In genomic region chr12:67272329-67272728, GRCm38 (mm10) we compare ENCODE assay signal across 34 mouse cellular contexts. TPM values are rescaled to one million over a fixed set of nuclear protein-coding genes. Genes with fewer than 3 reads are reported as not detected.
DNase-seq lines count a peak whose midpoint lies in the region; ATAC-seq and TF ChIP-seq lines count a peak whose summit lies in the region.
"Had no signal": no experiment of that assay in that cellular context is flagged by ENCODE, and none has a peak within 500 bp of the region (broad histone marks: within the 10 kb centered on the region; RNA-seq: fewer than 3 reads in every experiment).

No protein-coding gene starts in this region.

- WGBS in cerebellum, adult 2 months: 69% methylated on average over 1 of the region's 1 CpGs
- WGBS in hindbrain, postnatal 0 days: 76% methylated on average over 1 of the region's 1 CpGs
- WGBS in hindbrain, embryonic 14.5 days: 72% methylated on average over 1 of the region's 1 CpGs
- WGBS in midbrain, postnatal 0 days: 75% methylated on average over 1 of the region's 1 CpGs
- WGBS in midbrain, embryonic 15.5 days: 47% methylated on average over 1 of the region's 1 CpGs

- no peaks in the 10 kb centered on the region for H3K9me3 ChIP-seq in hindbrain, postnatal 0 days (ENCODE audit: low read length)
- no peaks in the 10 kb centered on the region for H3K9me3 ChIP-seq in hindbrain, embryonic 14.5 days (ENCODE audit: control insufficient read depth, low read length)
- H3K9me3 ChIP-seq in midbrain, postnatal 0 days (ENCODE audit: low read length): no peaks in the 10 kb centered on the region
- no peaks in the 10 kb centered on the region for H3K9me3 ChIP-seq in midbrain, embryonic 15.5 days
- H3K9me3 ChIP-seq: embryonic facial prominence, embryonic 12.5 days; heart, embryonic 13.5 days; limb, embryonic 12.5 days; liver, embryonic 15.5 days; neural tube, embryonic 15.5 days had no signal

- H3K4me3 ChIP-seq in cerebellum, adult 2 months (replicated peaks; ENCODE audit: insufficient read depth, low read depth, low read length): no peak overlapping the region
- H3K4me3 ChIP-seq in hindbrain, postnatal 0 days (ENCODE audit: low read length): no peak overlapping the region
- no peak overlapping the region for H3K4me3 ChIP-seq in hindbrain, embryonic 14.5 days (replicated peaks; ENCODE audit: low read length)
- no peak overlapping the region for H3K4me3 ChIP-seq in midbrain, postnatal 0 days (ENCODE audit: low read depth, low read length)
- H3K4me3 ChIP-seq in midbrain, embryonic 15.5 days: no peak overlapping the region
- H3K4me3 ChIP-seq: embryonic facial prominence, embryonic 12.5 days; heart, embryonic 13.5 days; limb, embryonic 12.5 days; liver, embryonic 15.5 days; neural tube, embryonic 15.5 days had no signal

- no peak overlapping the region for H3K27ac ChIP-seq in cerebellum, adult 2 months (ENCODE audit: insufficient read depth, low read length)
- H3K27ac ChIP-seq in hindbrain, postnatal 0 days: no peak overlapping the region
- no peak overlapping the region for H3K27ac ChIP-seq in hindbrain, embryonic 14.5 days
- no peak overlapping the region for H3K27ac ChIP-seq in midbrain, postnatal 0 days (ENCODE audit: low read depth, low read length)
- H3K27ac ChIP-seq in midbrain, embryonic 15.5 days: no peak overlapping the region
- H3K27ac ChIP-seq: embryonic facial prominence, embryonic 12.5 days; heart, embryonic 13.5 days; kidney, postnatal 0 days; limb, embryonic 12.5 days; liver, embryonic 15.5 days; neural tube, embryonic 15.5 days had no signal

- no peaks in the 10 kb centered on the region for H3K36me3 ChIP-seq in hindbrain, postnatal 0 days (ENCODE audit: insufficient read depth, low read length)
- H3K36me3 ChIP-seq in hindbrain, embryonic 14.5 days (replicated peaks; ENCODE audit: control insufficient read depth, insufficient read depth): no peaks in the 10 kb centered on the region
- no peaks in the 10 kb centered on the region for H3K36me3 ChIP-seq in midbrain, postnatal 0 days (ENCODE audit: insufficient read depth, low read length)
- no peaks in the 10 kb centered on the region for H3K36me3 ChIP-seq in midbrain, embryonic 15.5 days (replicated peaks)
- H3K36me3 ChIP-seq: embryonic facial prominence, embryonic 12.5 days; heart, embryonic 13.5 days; limb, embryonic 12.5 days; liver, embryonic 15.5 days; neural tube, embryonic 15.5 days had no signal

- DNase-seq in cerebellum, postnatal 10 days: peak; percentile 1
- no peak for DNase-seq in cerebellum, adult 2 months
- peak; percentile 9 for DNase-seq in hindbrain, postnatal 0 days (ENCODE audit: low spot score)
- no peak for DNase-seq in hindbrain, embryonic 14.5 days (ENCODE audit: low spot score)
- peak; percentile 7 for DNase-seq in midbrain, postnatal 0 days (ENCODE audit: low spot score)
- peak; percentile 11 for DNase-seq in retina, postnatal 1 day
- no peak for DNase-seq in neural tube, embryonic 10.5 days (ENCODE audit: extremely low spot score, low spot score)
- DNase-seq: adrenal gland, postnatal 14 days; cerebellum, adult 18-20 months; cerebellum, postnatal 25 days; gastrocnemius, postnatal 10 days; heart, postnatal 10 days; kidney, adult 8-10 months; kidney, postnatal 4 days; layer of hippocampus, adult 9-11 months; lung, embryonic 14.5 days; lung, postnatal 14 days; right cerebral cortex, adult 18-20 months; spleen, adult 18-20 months; thymus, postnatal 14 days had no signal

- no peak for TF ChIP-seq POLR2A in cerebellum, adult 2 months (IDR thresholded peaks at IDR 0.05; ENCODE audit: borderline replicate concordance, insufficient read depth, low read length)

- no peak for TF ChIP-seq CTCF in cerebellum, adult 2 months (IDR thresholded peaks at IDR 0.05; ENCODE audit: borderline replicate concordance, insufficient read depth, low read depth, low read length)
- TF ChIP-seq CTCF in hindbrain, postnatal 0 days (IDR thresholded peaks at IDR 0.05; ENCODE audit: low read depth): no peak
- no peak for TF ChIP-seq CTCF in midbrain, postnatal 0 days (IDR thresholded peaks at IDR 0.05)

- H3K4me1 ChIP-seq in cerebellum, adult 2 months (ENCODE audit: control insufficient read depth, insufficient read depth, low read length): no peaks in the 10 kb centered on the region
- H3K4me1 ChIP-seq in hindbrain, postnatal 0 days (ENCODE audit: insufficient read depth, low read length): no peaks in the 10 kb centered on the region
- H3K4me1 ChIP-seq in hindbrain, embryonic 14.5 days (replicated peaks; ENCODE audit: control insufficient read depth, insufficient read depth, low read length): no peaks in the 10 kb centered on the region
- no peaks in the 10 kb centered on the region for H3K4me1 ChIP-seq in midbrain, postnatal 0 days (ENCODE audit: insufficient read depth, low read length)
- no peaks in the 10 kb centered on the region for H3K4me1 ChIP-seq in midbrain, embryonic 15.5 days
- H3K4me1 ChIP-seq: embryonic facial prominence, embryonic 12.5 days; heart, embryonic 13.5 days; limb, embryonic 12.5 days; liver, embryonic 15.5 days; neural tube, embryonic 15.5 days had no signal

- ATAC-seq in hindbrain, postnatal 0 days: no peak
- no peak for ATAC-seq in hindbrain, embryonic 14.5 days (ENCODE audit: low FRiP score)
- ATAC-seq in midbrain, postnatal 0 days (ENCODE audit: low FRiP score): no peak
- no peak for ATAC-seq in midbrain, embryonic 15.5 days (replicated peaks)
- ATAC-seq: intestine, embryonic 16.5 days had no signal

- H3K4me2 ChIP-seq in hindbrain, postnatal 0 days (ENCODE audit: low read depth, low read length): no peak overlapping the region
- no peak overlapping the region for H3K4me2 ChIP-seq in hindbrain, embryonic 14.5 days (replicated peaks)
- no peak overlapping the region for H3K4me2 ChIP-seq in midbrain, postnatal 0 days (ENCODE audit: low read depth, low read length, poor library complexity, severe bottlenecking)
- H3K4me2 ChIP-seq in midbrain, embryonic 15.5 days: no peak overlapping the region
- H3K4me2 ChIP-seq: embryonic facial prominence, embryonic 12.5 days; heart, embryonic 13.5 days; limb, embryonic 12.5 days; liver, embryonic 15.5 days; lung, embryonic 14.5 days; neural tube, embryonic 15.5 days had no signal

- H3K9ac ChIP-seq in hindbrain, postnatal 0 days (replicated peaks; ENCODE audit: low read length): no peak overlapping the region
- H3K9ac ChIP-seq in hindbrain, embryonic 14.5 days: no peak overlapping the region
- H3K9ac ChIP-seq in midbrain, postnatal 0 days (replicated peaks; ENCODE audit: low read length, poor library complexity, severe bottlenecking): no peak overlapping the region
- no peak overlapping the region for H3K9ac ChIP-seq in midbrain, embryonic 15.5 days
- H3K9ac ChIP-seq: embryonic facial prominence, embryonic 12.5 days; heart, embryonic 13.5 days; limb, embryonic 12.5 days; liver, embryonic 15.5 days; lung, embryonic 14.5 days; neural tube, embryonic 15.5 days had no signal

- H3K27me3 ChIP-seq in cerebellum, adult 2 months (ENCODE audit: control insufficient read depth, insufficient read depth, low read length): no peaks in the 10 kb centered on the region
- no peaks in the 10 kb centered on the region for H3K27me3 ChIP-seq in hindbrain, postnatal 0 days (ENCODE audit: insufficient read depth, low read length)
- H3K27me3 ChIP-seq in hindbrain, embryonic 14.5 days (ENCODE audit: control insufficient read depth, insufficient read depth, low read length): no peaks in the 10 kb centered on the region
- H3K27me3 ChIP-seq in midbrain, postnatal 0 days (ENCODE audit: insufficient read depth, low read length): no peaks in the 10 kb centered on the region
- H3K27me3 ChIP-seq in midbrain, embryonic 15.5 days (replicated peaks): no peaks in the 10 kb centered on the region
- H3K27me3 ChIP-seq: CH12.LX; embryonic facial prominence, embryonic 12.5 days; heart, embryonic 13.5 days; limb, embryonic 12.5 days; liver, embryonic 15.5 days; neural tube, embryonic 15.5 days had no signal

RNA-seq across cellular contexts. Expression of gene Mdga2, which starts 50.0 kb away (rescaled TPM):
- 12.2 and 12.9 TPM in 2 replicates for polyA plus RNA-seq in cerebellum, adult 2 months (2012; rRNA removed)
- 33.8 and 57.3 TPM in 2 replicates for total RNA-seq in hindbrain, postnatal 0 days (2014; rRNA removed)
- polyA plus RNA-seq in hindbrain, postnatal 0 days (2015; fragmentation: Nextera tagmentation; extraction: Ambion mirVana): 43.7 and 44.9 TPM in 2 replicates
- 31.5 and 34.9 TPM in 2 replicates for polyA plus RNA-seq in hindbrain, embryonic 14.5 days (2014; fragmentation: Nextera tagmentation; extraction: Ambion mirVana)
- total RNA-seq in midbrain, postnatal 0 days (2014; rRNA removed): 46.7 and 51.2 TPM in 2 replicates
- 43.4 and 52.9 TPM in 2 replicates for polyA plus RNA-seq in midbrain, postnatal 0 days (2015; fragmentation: Nextera tagmentation; extraction: Ambion mirVana)
- polyA plus RNA-seq in midbrain, embryonic 15.5 days (2015; fragmentation: Nextera tagmentation; extraction: Ambion mirVana): 39.2 and 41.2 TPM in 2 replicates
- total RNA-seq: CH12.LX; ES-E14; hematopoietic stem cell, adult 5-6 weeks; liver, adult 2 months; megakaryocyte progenitor cell, adult 5-6 weeks had no signal
- polyA plus RNA-seq: C2C12; liver, adult 2 months had no signal

Comparison
In these comparisons a context has a peak if more than half of its experiments do, and no peak if none do; other contexts are left out.
1. DNase-seq: peak in cerebellum, postnatal 10 days (2 of 2), hindbrain, postnatal 0 days (single experiment), midbrain, postnatal 0 days (single experiment) and retina, postnatal 1 day (single experiment); none in cerebellum, adult 2 months (0 of 2), hindbrain, embryonic 14.5 days (single experiment) and neural tube, embryonic 10.5 days (single experiment).